Mouse (Mus musculus) fat pad, adult 2 months (tissue): ENCODE results near the gene Lgals1.

ENCODE experiments used
- DNase-seq: peaks from one replicate; pipeline ENCODE4 v3.0.0-alpha.2; 2011; ENCODE audit warnings: low read depth, low spot score; ENCODE audit errors: extremely low read depth

The Lgals1 gene

GRCm38 (mm10) chr15:78936403-78936802, 9.9 kb downstream of the Lgals1 start:
- no peak for DNase-seq

- no peak for DNase-seq
Observed at GRCm38 (mm10) chr15:78937311-78937710, 10.8 kb downstream of the Lgals1 start.

- DNase-seq = no peak
Observed at GRCm38 (mm10) chr15:78937963-78938362, 11.4 kb downstream of the Lgals1 start.

DNA sequence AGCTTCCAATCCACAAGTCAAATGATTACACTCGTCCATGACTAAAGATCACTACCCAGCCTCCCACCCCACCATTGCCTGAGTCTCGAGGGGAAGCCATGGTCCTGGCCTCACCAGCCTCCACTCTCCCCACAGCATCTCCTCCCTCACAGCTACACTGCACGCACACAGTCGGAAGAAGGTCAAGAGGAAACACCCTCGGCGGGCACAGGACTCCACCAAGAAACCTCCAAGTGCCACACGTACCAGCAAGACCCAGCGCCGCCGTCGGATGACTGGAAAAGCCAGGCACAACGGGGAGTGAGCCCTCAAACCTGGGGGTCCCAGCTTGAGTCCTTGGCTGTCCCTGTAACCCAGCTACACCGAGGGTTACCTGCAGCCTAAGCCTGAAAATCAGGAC, 13.8 kb downstream of the Lgals1 start:
- no peak for DNase-seq

GRCm38 (mm10) chr15:78942663-78943062, 16.1 kb downstream of the Lgals1 start:
- no peak for DNase-seq

DNA sequence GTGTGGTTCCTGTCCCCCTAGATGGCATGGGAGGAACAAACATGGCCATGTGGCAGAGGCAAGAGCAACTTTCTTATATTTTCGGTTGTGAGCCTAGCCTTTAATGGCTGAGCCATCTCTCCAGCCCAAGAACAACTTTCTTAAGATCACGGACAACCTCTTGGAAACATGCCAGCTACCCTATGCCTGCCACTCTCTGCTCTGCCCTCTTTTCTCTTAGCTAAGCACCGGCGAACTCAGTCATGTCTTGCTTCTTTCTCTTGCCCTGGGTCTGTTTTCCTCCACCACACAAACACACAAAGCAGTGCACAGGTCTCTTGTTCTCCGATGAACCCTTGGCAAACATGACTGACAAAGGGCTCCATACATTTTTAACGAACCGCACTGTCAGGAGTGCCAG, 19.7 kb downstream of the Lgals1 start:
- no peak for DNase-seq

- DNase-seq = peak; percentile 55
Observed at GRCm38 (mm10) chr15:78947657-78948056, 21.1 kb downstream of the Lgals1 start, which contains the start of gene Triobp. Gene Triobp, plus strand, starts transcription at chr15:78947724.

DNA sequence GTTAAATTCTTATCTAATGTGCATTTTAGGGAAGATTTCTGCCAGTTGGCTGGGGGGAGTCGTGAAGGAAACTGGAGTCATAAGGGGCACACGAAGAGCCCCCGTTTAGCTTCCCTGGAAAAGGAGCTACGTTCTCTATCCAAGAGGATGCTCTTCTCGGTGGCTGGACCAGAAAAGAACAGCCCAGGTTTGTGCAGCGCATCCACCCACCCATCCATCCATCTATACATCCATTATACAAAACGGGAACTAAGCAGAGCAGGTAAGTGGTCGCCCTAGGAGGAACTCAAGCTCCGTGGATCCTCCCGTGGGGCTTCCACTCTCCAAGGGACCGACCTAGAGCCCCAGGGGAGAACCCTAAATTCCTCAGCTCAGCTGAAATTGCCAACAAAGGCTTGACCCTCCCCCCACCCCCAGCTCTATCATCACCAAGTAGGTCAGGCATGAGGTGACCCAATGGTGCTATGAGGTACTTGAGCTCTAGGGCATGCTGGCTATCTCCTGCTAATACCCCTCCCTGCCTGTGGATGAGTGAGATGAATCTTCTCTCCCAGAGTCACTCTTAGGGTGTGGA, 21.7 kb downstream of the Lgals1 start:
- DNase-seq = no peak

- DNase-seq = no peak
Observed at GRCm38 (mm10) chr15:78948883-78949282, 22.4 kb downstream of the Lgals1 start.

DNA sequence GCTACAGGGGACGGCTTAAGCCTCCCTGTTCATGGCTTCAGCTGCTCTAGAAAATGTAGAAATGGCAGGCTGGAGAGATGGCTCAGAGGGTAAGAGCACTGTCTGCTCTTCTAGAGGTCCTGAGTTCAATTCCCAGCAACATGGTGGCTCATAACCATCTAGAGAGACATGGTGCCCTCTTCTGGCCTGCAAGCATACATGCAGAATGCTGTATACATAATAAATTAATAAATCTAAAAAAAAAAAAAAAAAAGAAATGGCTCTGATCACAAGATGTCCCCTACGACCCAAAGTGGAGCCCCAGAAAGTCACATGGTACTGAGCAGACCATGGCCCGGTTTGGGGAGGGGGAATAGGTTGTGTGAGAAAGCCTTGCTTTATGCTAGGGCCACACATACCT, 29.1 kb downstream of the Lgals1 start:
- no peak for DNase-seq

- no peak for DNase-seq
Observed at GRCm38 (mm10) chr15:78956351-78956750, 29.8 kb downstream of the Lgals1 start.

GRCm38 (mm10) chr15:78957021-78957420, 30.5 kb downstream of the Lgals1 start:
- no peak for DNase-seq

DNA sequence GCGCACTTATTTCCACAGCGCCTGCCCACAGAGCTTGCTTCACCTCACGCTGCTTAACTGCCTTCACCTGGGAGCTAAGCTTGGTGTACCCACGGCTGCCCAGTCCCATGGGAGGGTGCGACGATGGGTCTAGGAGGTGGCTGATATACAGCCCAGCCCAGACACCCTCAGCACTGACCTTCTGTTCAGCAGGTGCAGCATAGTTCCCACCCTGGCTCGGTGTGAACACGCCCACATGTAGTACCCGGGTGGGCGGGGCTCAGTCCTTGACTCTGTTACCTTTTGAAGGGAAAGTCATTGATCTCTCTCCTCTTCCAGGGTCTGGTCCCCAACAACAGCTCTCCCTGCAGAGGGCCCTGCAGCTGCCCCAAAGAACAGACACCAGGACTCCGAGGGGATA, 33.0 kb downstream of the Lgals1 start:
- DNase-seq = no peak

- no peak for DNase-seq
Observed at GRCm38 (mm10) chr15:78960088-78960487, 33.6 kb downstream of the Lgals1 start.

DNA sequence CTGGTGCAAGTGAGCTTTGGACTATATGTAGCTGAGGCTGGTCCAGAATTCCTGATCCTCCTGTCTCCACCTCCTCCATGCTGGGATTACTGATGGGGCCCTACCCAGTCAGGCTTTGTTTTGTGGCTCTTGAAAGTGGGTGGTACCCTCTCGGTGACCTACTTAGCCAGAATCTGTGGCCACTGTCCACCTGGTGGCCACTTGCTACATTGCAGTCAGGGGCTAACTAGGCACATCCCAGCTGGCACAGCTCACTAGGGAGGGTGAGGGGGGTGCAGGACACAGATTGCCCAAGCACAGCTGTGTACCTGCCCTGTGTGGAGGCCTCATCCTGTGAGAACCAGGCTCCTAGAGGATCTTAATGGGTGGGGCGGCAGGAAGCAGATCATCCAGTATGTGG, 36.4 kb downstream of the Lgals1 start:
- no peak for DNase-seq

GRCm38 (mm10) chr15:78971626-78972025, 45.1 kb downstream of the Lgals1 start:
- DNase-seq = no peak

- no peak for DNase-seq
Observed at GRCm38 (mm10) chr15:78973950-78974349, 47.4 kb downstream of the Lgals1 start.

- DNase-seq = no peak
Observed at GRCm38 (mm10) chr15:78977676-78978159, 51.2 kb downstream of the Lgals1 start.

- DNase-seq = no peak
Observed at GRCm38 (mm10) chr15:78978875-78979274, 52.4 kb downstream of the Lgals1 start.
